In genomic region chr15:86405527-86405926, GRCm38 (mm10) we compare ENCODE assay signal across 9 mouse cellular contexts.
DNase-seq lines count a peak whose midpoint lies in the region; TF ChIP-seq lines count a peak whose summit lies in the region.
"Had no signal": no experiment of that assay in that cellular context is flagged by ENCODE, and none has a peak within 500 bp of the region (broad histone marks: within the 10 kb centered on the region; RNA-seq: fewer than 3 reads in every experiment).

No protein-coding gene starts in this region.

- H3K27ac ChIP-seq in liver, adult 2 months (replicated peaks; ENCODE audit: insufficient read depth, low read depth, low read length): no peak overlapping the region
- H3K27ac ChIP-seq: macrophage had no signal

- TF ChIP-seq POLR2A in liver, adult 2 months (IDR thresholded peaks at IDR 0.05; ENCODE audit: extremely low read depth, insufficient read depth, low read length): no peak

- no peaks in the 10 kb centered on the region for H3K27me3 ChIP-seq in liver, adult 2 months (ENCODE audit: control insufficient read depth, insufficient read depth, low read length)

- H3K9ac ChIP-seq in liver, adult 2 months (ENCODE audit: low read depth, low read length): no peak overlapping the region

- 12% methylated on average over 4 of the region's 4 CpGs for WGBS in liver, adult 2 months

- DNase-seq in layer of hippocampus, adult 8-10 months (ENCODE audit: low spot score in 2 of 2): peak; percentile 28 to 36
- no peak for DNase-seq in layer of hippocampus, postnatal 14 days (ENCODE audit: low spot score in 2 of 2)
- DNase-seq in Muller cell, postnatal 12 days (ENCODE audit: inconsistent ontology term): peak; percentile 49
- peak; percentile 67 for DNase-seq in cerebellum, adult 8-10 months
- peak; percentile 32 to 33 for DNase-seq in gastrocnemius, postnatal 4 days (ENCODE audit: low spot score in 2 of 2)
- peak; percentile 15 for DNase-seq in liver, adult 2 months (ENCODE audit: extremely low read depth, low read depth, low spot score)
- DNase-seq in retina, embryonic 14.5 days (ENCODE audit: low spot score): peak; percentile 67
- peak; percentile 83 for DNase-seq in thymus, postnatal 4 days

- TF ChIP-seq CTCF in liver, adult 2 months (IDR thresholded peaks at IDR 0.05; ENCODE audit: low read depth, low read length): peak; percentile 93

- H3K4me1 ChIP-seq in liver, adult 2 months (ENCODE audit: control insufficient read depth, insufficient read depth, low read length): no peaks in the 10 kb centered on the region

- H3K79me2 ChIP-seq in liver, adult 2 months (ENCODE audit: control insufficient read depth, insufficient read depth, low read length): no peaks in the 10 kb centered on the region

- no peaks in the 10 kb centered on the region for H3K36me3 ChIP-seq in liver, adult 2 months (ENCODE audit: control insufficient read depth, insufficient read depth, low read length)

- H3K4me3 ChIP-seq in liver, adult 2 months (ENCODE audit: insufficient read depth, low read depth, low read length): no peak overlapping the region

Comparison
In these comparisons a context has a peak if more than half of its experiments do, and no peak if none do; other contexts are left out.
1. DNase-seq: peak in layer of hippocampus, adult 8-10 months (2 of 2), Muller cell, postnatal 12 days (single experiment), cerebellum, adult 8-10 months (single experiment), gastrocnemius, postnatal 4 days (2 of 2), liver, adult 2 months (single experiment), retina, embryonic 14.5 days (single experiment) and thymus, postnatal 4 days (single experiment); none in layer of hippocampus, postnatal 14 days (0 of 2).